Mouse (Mus musculus): Measurements from ENCODE around the gene Asb5. TPM values are rescaled to one million over a fixed set of nuclear protein-coding genes. Genes with fewer than 3 reads are reported as not detected.
"Not testable (repeated sequence)": the region's sequence is repeated elsewhere in the genome, so short reads cannot be mapped to it uniquely, and the experiment has no call there.

Gene Asb5
- total RNA-seq (2014; fragmentation: Nextera tagmentation) = 3.2 TPM in 1 of 2 replicates, not detected in the other
- 0.43 TPM in 1 of 2 replicates, not detected in the other for total RNA-seq (2017)

DNA sequence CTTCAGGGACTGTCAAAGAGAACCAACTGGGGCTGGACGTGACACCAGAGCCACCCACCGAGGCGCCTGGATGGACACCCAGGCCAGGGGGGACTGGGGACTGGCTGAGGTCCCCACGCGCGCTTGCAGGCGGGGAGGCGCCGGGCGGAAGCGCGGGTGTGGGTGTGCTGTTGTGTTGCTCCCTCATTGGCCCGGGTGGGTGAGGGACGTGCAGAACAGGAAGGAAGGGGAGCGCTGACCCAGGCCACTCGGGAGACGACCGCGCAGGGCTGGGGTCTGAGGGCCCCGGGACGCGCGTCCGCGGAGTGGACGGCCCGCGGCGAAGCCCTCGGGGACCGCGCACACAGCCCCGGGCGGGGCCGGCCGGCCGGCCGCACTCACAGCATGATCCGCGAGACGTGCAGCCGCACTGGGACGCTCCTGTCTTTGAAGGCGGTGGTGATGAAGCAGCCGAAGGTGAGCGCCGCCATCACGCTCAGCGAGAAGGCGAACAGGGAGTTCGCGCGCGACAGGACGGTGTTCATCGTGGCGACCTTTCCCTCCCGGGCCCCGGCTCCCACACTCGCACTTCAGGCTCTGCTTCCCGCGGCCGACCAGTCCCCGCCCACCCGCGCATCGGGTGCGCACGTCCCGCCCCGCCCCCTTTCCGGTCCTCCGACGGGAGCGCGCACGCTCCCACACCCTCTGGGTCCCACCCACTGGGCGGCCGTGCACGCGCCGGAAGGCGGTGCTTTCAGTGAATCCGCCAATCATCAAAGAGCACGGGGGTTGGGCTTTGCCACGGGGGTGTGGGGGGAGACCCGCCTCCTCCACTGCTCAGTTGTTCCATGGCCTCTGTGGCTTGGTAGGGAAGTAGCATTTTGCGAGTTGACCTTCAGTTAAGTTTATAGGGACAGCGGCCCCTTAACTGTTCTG lies at the start of gene Asb5, which contains the start of gene Spcs3:
Gene Asb5 (plus strand): TSS at position 199 of the 915 bp plus-strand sequence.
Gene Spcs3 (minus strand): TSS at position 617 of the 915 bp plus-strand sequence.
- peak; percentile 88 for ATAC-seq (replicated peaks; ENCODE audit: poor library complexity, severe bottlenecking)

DNA sequence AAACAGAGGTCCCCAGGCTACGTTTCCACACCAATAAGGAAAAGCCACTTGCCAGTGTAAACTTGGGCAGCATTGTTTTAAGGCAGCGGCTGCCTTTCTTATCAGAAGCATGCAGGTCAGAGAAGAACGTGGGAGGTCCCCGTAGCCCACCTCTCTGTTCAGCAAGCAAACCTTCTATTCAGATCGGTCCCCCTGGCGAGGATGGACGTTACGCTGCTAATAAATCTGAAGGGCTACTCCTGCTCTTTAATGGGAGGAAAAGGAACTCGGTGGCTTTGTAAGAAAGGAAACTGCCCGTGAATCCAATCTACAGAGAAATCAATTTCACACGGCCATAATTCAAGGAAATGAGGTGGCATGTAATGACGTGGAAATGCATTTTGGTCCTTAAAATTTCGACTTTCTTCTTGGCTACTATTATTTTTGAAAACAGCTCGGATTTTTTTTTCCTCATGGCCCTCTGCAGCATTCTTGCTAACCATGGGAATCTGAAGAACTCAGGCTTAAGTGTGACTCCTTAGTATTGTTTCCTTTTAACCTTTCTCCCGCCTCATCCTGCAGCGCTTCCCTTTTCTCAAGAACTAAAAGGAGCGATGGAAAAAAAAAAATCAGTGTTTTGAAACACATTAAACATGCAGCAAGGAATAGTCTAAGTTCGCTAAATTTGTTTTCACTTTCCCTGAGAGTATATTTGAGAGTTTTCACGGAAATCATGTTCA lies 42.7 kb upstream of the Asb5 start:
- no peak; the same call in 1 of the 2 replicates for ATAC-seq (replicated peaks; ENCODE audit: poor library complexity, severe bottlenecking)

DNA sequence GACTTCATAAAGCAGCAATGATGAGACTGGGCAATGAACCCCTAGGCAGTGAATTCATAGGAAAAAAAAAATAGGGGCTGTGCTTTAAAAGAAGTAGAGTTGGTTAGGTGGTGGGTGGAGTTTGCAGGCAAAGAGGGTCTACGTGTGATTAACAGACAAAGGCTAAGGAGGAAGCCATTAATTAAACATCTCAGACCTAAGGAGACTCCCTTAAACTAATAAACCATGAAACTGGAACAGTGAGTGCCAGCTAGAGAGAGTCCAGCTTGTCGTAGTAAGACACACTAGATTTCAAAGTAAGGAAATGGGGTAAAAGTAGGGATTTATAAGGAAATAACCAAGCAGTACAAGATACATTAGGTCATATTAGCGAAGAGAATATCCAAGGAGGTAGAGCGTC lies 40.9 kb upstream of the Asb5 start:
- ATAC-seq (replicated peaks; ENCODE audit: poor library complexity, severe bottlenecking) = no peak

DNA sequence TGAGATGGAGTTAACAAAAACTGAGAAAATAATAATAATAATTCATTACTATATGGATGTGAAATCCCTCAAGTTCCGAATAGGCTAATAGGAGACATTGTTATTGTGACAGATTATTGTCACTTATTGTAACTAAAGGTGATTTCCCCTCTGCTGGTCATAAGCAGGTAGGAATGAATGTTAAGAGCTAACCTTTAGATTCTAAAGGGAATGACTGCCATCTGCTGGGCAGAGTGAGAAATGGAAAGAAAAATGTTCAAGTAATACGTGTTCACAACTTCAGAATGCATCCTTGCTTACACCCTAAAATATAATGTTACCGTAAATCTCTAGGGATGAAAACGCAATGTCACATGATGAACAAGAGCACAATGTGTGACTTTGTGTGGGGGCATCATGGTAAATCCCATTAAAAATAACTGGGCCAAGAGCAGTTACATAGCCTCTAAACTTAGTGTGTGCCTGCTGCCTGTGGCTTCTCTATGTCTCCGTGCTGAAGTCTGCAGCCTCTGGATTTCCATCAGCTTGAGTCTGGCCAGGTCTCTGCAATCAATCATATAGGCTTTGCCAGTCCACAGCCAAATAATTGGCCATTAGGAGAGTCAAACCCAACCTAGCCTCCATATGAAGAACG lies 38.2 kb upstream of the Asb5 start:
- ATAC-seq (replicated peaks; ENCODE audit: poor library complexity, severe bottlenecking) = peak; percentile 78

GRCm38 (mm10) chr8:54491934-54492333 lies 37.4 kb upstream of the Asb5 start:
- ATAC-seq (replicated peaks; ENCODE audit: poor library complexity, severe bottlenecking) = no peak

DNA sequence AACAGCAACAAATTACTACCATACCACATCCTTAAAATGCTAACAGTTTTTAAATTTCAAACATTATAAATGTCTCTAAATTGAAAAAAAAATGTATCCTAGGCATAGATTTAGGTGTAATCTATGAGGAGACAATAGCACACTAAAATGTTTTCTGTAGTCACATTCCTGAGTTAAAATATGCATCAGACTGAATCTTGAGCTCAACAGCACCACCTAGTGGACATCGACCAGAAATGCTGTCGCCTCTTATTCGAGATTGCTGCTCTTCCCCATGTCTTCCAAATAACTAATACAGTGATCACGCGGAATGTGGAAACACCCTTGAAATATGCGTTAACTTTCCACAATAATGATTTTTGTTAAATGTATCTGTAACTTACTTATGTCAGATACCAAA lies 36.3 kb upstream of the Asb5 start:
- ATAC-seq (replicated peaks; ENCODE audit: poor library complexity, severe bottlenecking) = peak; percentile 83

DNA sequence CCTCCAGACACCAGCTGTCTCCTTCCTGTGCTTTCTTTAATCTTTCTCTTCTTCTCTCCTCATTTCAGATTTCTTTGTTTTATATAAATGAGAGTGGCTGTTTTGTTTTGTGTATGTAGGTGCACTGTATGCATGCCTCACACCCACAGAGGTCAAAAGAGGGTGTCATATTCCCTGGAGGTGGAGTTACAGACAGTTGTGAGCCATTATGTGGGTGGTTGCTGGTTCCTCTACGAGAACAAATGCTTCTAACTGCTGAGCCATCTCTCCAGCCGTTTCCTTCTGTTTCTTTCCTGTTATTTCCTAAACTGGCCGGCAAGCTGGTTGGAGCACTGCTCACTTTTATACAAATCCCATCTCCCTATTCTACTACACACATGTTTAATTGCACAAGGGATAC lies 35.5 kb upstream of the Asb5 start:
- no peak for ATAC-seq (replicated peaks; ENCODE audit: poor library complexity, severe bottlenecking)

GRCm38 (mm10) chr8:54503104-54503503 lies 26.3 kb upstream of the Asb5 start:
- ATAC-seq (replicated peaks; ENCODE audit: poor library complexity, severe bottlenecking) = no peak

- no peak for ATAC-seq (replicated peaks; ENCODE audit: poor library complexity, severe bottlenecking)
These were observed 24.3 kb upstream of the Asb5 start for GRCm38 (mm10) chr8:54505060-54505459.

GRCm38 (mm10) chr8:54507428-54508095 lies 21.8 kb upstream of the Asb5 start:
- ATAC-seq (replicated peaks; ENCODE audit: poor library complexity, severe bottlenecking) = peak; percentile 83

- ATAC-seq (replicated peaks; ENCODE audit: poor library complexity, severe bottlenecking) = no peak
These were observed 21.3 kb upstream of the Asb5 start for GRCm38 (mm10) chr8:54508096-54508456.

DNA sequence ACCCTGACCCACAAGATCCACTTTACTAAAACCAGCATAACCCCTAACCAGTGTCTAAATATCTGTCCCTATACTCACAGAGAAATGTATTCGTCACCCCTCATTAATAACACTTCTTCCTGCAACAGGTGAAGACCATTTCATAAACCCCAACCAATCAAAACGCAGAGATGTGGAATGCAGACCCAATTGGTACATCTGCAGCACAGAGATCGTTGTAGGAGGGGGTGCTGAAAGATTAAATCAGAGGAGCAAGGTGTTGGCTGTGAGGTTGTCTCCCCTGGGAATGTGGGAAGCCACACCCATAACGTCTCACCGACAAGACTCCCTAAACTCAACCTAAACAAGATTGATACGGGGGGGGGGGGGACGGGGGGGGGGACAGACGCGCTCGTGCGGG lies 20.6 kb upstream of the Asb5 start:
- ATAC-seq (replicated peaks; ENCODE audit: poor library complexity, severe bottlenecking) = no peak; the same call in 1 of the 2 replicates

GRCm38 (mm10) chr8:54509221-54509721 lies 20.1 kb upstream of the Asb5 start:
- peak; percentile 58 for ATAC-seq (replicated peaks; ENCODE audit: poor library complexity, severe bottlenecking)

DNA sequence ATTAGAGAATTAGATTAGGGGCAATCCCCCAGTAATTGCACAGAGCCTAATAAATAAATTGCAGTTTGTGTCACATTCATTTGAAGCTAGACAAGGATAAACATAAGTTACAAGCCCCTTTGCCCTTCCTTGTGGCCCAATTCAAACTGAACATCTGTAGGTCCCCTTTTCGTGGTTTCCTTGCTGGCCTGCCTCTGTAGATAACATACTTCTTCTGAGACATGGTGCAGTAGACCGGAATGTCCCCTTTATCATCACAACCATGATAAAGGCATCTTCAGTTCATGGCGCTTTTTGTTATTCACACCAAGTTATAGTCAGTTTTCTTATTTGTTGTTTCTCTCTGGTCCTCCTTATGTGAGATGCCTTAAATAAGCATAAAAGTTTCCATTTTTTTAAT lies 17.6 kb upstream of the Asb5 start:
- no peak for ATAC-seq (replicated peaks; ENCODE audit: poor library complexity, severe bottlenecking)

- not testable (repeated sequence) for ATAC-seq (replicated peaks; ENCODE audit: poor library complexity, severe bottlenecking)
These were observed 17.2 kb upstream of the Asb5 start for GRCm38 (mm10) chr8:54512200-54512599.

DNA sequence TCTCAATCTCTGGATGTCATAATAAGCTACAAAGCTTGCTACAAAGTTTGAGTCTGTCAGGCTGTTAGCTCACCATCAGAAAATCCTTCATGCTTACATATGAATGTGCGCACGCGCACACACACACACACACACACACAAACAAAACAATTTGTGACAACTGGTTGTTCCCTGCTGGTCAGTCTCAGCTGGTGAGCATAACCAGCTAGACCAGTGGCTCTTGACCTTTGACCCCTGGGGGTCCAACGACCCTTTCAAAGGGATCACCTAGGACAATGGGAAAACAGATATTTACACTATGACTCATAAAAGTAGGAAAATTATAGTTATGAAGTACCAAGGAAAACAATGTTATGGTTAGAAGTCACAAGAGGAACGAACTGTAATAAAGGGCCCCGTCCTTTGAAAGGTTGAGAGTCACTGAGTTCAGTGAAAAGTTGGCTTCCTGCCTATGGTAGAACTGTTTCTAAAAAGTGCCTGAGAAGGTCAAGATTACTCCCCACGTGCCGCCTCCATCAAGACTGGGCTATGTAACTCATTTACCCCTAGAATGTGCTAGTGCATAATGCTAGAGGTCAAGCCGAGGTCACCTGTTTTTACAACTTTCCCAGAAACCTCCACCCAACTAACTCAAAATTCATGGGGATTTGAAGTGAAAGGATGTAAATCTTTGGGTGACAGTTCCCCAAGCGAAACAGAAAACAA lies 10.5 kb upstream of the Asb5 start:
- no peak for ATAC-seq (replicated peaks; ENCODE audit: poor library complexity, severe bottlenecking)

GRCm38 (mm10) chr8:54520516-54520915 lies 8.9 kb upstream of the Asb5 start:
- no peak for ATAC-seq (replicated peaks; ENCODE audit: poor library complexity, severe bottlenecking)

DNA sequence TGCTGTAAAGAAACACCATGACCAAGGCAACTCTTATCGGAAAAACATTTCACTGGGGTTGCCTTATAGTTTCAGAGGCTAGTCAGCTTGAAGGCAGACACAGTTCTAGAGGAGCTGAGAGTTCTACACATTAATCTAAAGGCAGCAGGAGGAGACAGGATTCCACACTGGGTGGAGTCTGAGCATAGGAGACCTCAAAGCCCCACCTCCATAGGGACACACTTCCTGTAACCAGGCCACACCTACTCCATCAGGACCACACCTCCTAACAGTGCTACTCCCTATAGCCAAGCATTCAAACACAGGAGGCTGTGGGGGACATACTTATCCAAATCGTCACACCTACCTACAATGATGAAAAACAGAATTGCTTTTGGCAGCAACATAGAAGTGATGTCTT lies 3.8 kb upstream of the Asb5 start:
- 0 out of 2 replicates have a peak, but pooled peaks have one; percentile 15 for ATAC-seq (replicated peaks; ENCODE audit: poor library complexity, severe bottlenecking)

- no peak for ATAC-seq (replicated peaks; ENCODE audit: poor library complexity, severe bottlenecking)
These were observed 2.7 kb upstream of the Asb5 start for GRCm38 (mm10) chr8:54526700-54527099.

Data from granulocyte monocyte progenitor cell, adult 5-6 weeks (primary cell).